In genomic region chr16:4717866-4718265, GRCm38 (mm10) we compare ENCODE assay signal across 7 mouse cellular contexts. TPM values are rescaled to one million over a fixed set of nuclear protein-coding genes. Genes with fewer than 3 reads are reported as not detected.
DNase-seq lines count a peak whose midpoint lies in the region; ATAC-seq and TF ChIP-seq lines count a peak whose summit lies in the region.

No protein-coding gene starts in this region.

- H3K9me3 ChIP-seq in lung, postnatal 0 days (ENCODE audit: low read length), result no peaks in the 10 kb centered on the region
- H3K9me3 ChIP-seq in forebrain, embryonic 14.5 days (replicated peaks; ENCODE audit: control insufficient read depth, low read length), result no peaks in the 10 kb centered on the region
- H3K9me3 ChIP-seq in limb, embryonic 15.5 days, result no peaks in the 10 kb centered on the region
- no peaks in the 10 kb centered on the region for H3K9me3 ChIP-seq in stomach, embryonic 15.5 days

- TF ChIP-seq EP300 in lung, postnatal 0 days (IDR thresholded peaks at IDR 0.05), result no peak

- TF ChIP-seq POLR2A in lung, adult 2 months (IDR thresholded peaks at IDR 0.05; ENCODE audit: borderline replicate concordance, extremely low read depth, low read depth, low read length), result no peak

- TF ChIP-seq CTCF in lung, postnatal 0 days (IDR thresholded peaks at IDR 0.05), result no peak
- no peak for TF ChIP-seq CTCF in lung, adult 2 months (IDR thresholded peaks at IDR 0.05; ENCODE audit: insufficient read depth, low read length)

- peak overlapping the region; percentile 80; the same call in 1 of the 2 replicates for H3K4me2 ChIP-seq in lung, postnatal 0 days (replicated peaks; ENCODE audit: low read depth, low read length)
- peak overlapping the region; percentile 60 for H3K4me2 ChIP-seq in forebrain, embryonic 14.5 days (ENCODE audit: low read length)
- peak overlapping the region; percentile 72 for H3K4me2 ChIP-seq in limb, embryonic 15.5 days
- peak overlapping the region; percentile 81 for H3K4me2 ChIP-seq in stomach, embryonic 15.5 days

- WGBS in lung, postnatal 0 days, result 50% methylated on average over 3 of the region's 3 CpGs
- WGBS in lung, adult 2 months, result 62% methylated on average over 3 of the region's 3 CpGs
- 53% methylated on average over 3 of the region's 3 CpGs for WGBS in forebrain, embryonic 14.5 days
- WGBS in limb, embryonic 15.5 days, result 52% methylated on average over 3 of the region's 3 CpGs
- 44% methylated on average over 3 of the region's 3 CpGs for WGBS in stomach, embryonic 15.5 days

- DNase-seq in lung, postnatal 0 days (ENCODE audit: low spot score), result no peak
- DNase-seq in lung, adult 2 months, result no peak
- DNase-seq in forebrain, embryonic 14.5 days (ENCODE audit: low spot score), result no peak
- DNase-seq in cerebellum, adult 9-11 months, result no peak
- no peak for DNase-seq in frontal cortex, postnatal 36 days (ENCODE audit: low spot score in 2 of 2)

- H3K27ac ChIP-seq in lung, postnatal 0 days (ENCODE audit: low read length), result no peak overlapping the region
- no peak overlapping the region for H3K27ac ChIP-seq in forebrain, embryonic 14.5 days (ENCODE audit: low read depth, low read length)
- H3K27ac ChIP-seq in limb, embryonic 15.5 days, result no peak overlapping the region
- no peak overlapping the region for H3K27ac ChIP-seq in stomach, embryonic 15.5 days

- H3K27me3 ChIP-seq in lung, postnatal 0 days (replicated peaks; ENCODE audit: insufficient read depth, low read length), result no peaks in the 10 kb centered on the region
- H3K27me3 ChIP-seq in forebrain, embryonic 14.5 days (replicated peaks; ENCODE audit: control insufficient read depth, insufficient read depth, low read length), result no peaks in the 10 kb centered on the region
- no peaks in the 10 kb centered on the region for H3K27me3 ChIP-seq in limb, embryonic 15.5 days
- no peaks in the 10 kb centered on the region for H3K27me3 ChIP-seq in stomach, embryonic 15.5 days (replicated peaks)

- no peak overlapping the region for H3K4me3 ChIP-seq in lung, postnatal 0 days (ENCODE audit: low read depth, low read length)
- H3K4me3 ChIP-seq in lung, adult 2 months (replicated peaks; ENCODE audit: extremely low read depth, low read depth, low read length), result no peak overlapping the region
- peak overlapping the region; percentile 68 for H3K4me3 ChIP-seq in forebrain, embryonic 14.5 days (ENCODE audit: low read depth, low read length)
- H3K4me3 ChIP-seq in limb, embryonic 15.5 days, result peak overlapping the region; percentile 61
- peak overlapping the region; percentile 63 for H3K4me3 ChIP-seq in stomach, embryonic 15.5 days (replicated peaks)

- H3K4me1 ChIP-seq in lung, postnatal 0 days (ENCODE audit: insufficient read depth, low read depth, low read length), result peaks cover 7% of the 10 kb centered on the region; the same call in 1 of the 2 replicates
- H3K4me1 ChIP-seq in lung, adult 2 months (ENCODE audit: control insufficient read depth, insufficient read depth, low read length), result no peaks in the 10 kb centered on the region; the same call in 1 of the 2 replicates
- H3K4me1 ChIP-seq in forebrain, embryonic 14.5 days (ENCODE audit: control insufficient read depth, insufficient read depth, low read length), result peaks cover 2% of the 10 kb centered on the region; the same call in 1 of the 2 replicates
- peaks cover 5% of the 10 kb centered on the region for H3K4me1 ChIP-seq in limb, embryonic 15.5 days
- H3K4me1 ChIP-seq in stomach, embryonic 15.5 days, result no peaks in the 10 kb centered on the region

- ATAC-seq in lung, postnatal 0 days, result no peak
- no peak for ATAC-seq in forebrain, embryonic 14.5 days
- no peak for ATAC-seq in limb, embryonic 15.5 days (ENCODE audit: insufficient number of reproducible peaks, low FRiP score, low TSS enrichment, low read depth)
- no peak for ATAC-seq in stomach, embryonic 15.5 days (ENCODE audit: insufficient read depth, low FRiP score, low read depth)

- H3K36me3 ChIP-seq in lung, postnatal 0 days (ENCODE audit: insufficient read depth, low read length), result no peaks in the 10 kb centered on the region
- H3K36me3 ChIP-seq in forebrain, embryonic 14.5 days (ENCODE audit: control insufficient read depth, insufficient read depth, low read length), result peaks cover 38% of the 10 kb centered on the region
- H3K36me3 ChIP-seq in limb, embryonic 15.5 days, result peaks cover 34% of the 10 kb centered on the region
- peaks cover 14% of the 10 kb centered on the region for H3K36me3 ChIP-seq in stomach, embryonic 15.5 days

- H3K9ac ChIP-seq in lung, postnatal 0 days (replicated peaks; ENCODE audit: low read depth), result no peak overlapping the region
- peak overlapping the region; percentile 82 for H3K9ac ChIP-seq in forebrain, embryonic 14.5 days (ENCODE audit: low read length)
- H3K9ac ChIP-seq in limb, embryonic 15.5 days, result no peak overlapping the region
- H3K9ac ChIP-seq in stomach, embryonic 15.5 days, result no peak overlapping the region

RNA-seq across cellular contexts. Expression of gene Nmral1, which starts 1.3 kb away (rescaled TPM):
- polyA plus RNA-seq in lung, postnatal 0 days (2015; fragmentation: Nextera tagmentation; extraction: Ambion mirVana), result 6.0 and 7.1 TPM in 2 replicates
- 4.4 and 5.2 TPM in 2 replicates for polyA plus RNA-seq in lung, adult 2 months (2012; rRNA removed)
- polyA plus RNA-seq in forebrain, embryonic 14.5 days (2014; fragmentation: Nextera tagmentation; extraction: Ambion mirVana), result 127 and 143 TPM in 2 replicates
- polyA plus RNA-seq in limb, embryonic 15.5 days (2015; fragmentation: Nextera tagmentation; extraction: Ambion mirVana), result 48.3 and 54.5 TPM in 2 replicates
- polyA plus RNA-seq in stomach, embryonic 15.5 days (2015; fragmentation: Nextera tagmentation; extraction: Ambion mirVana), result 52.6 and 63.4 TPM in 2 replicates

RNA-seq across cellular contexts. Expression of gene Hmox2, which starts 8.3 kb away (rescaled TPM):
- polyA plus RNA-seq in lung, postnatal 0 days (2015; fragmentation: Nextera tagmentation; extraction: Ambion mirVana), result 92.4 and 97.9 TPM in 2 replicates
- 21.3 and 32.1 TPM in 2 replicates for polyA plus RNA-seq in lung, adult 2 months (2012; rRNA removed)
- polyA plus RNA-seq in forebrain, embryonic 14.5 days (2014; fragmentation: Nextera tagmentation; extraction: Ambion mirVana), result 106 and 111 TPM in 2 replicates
- 99.6 and 106 TPM in 2 replicates for polyA plus RNA-seq in limb, embryonic 15.5 days (2015; fragmentation: Nextera tagmentation; extraction: Ambion mirVana)
- polyA plus RNA-seq in stomach, embryonic 15.5 days (2015; fragmentation: Nextera tagmentation; extraction: Ambion mirVana), result 86.1 and 89.4 TPM in 2 replicates

RNA-seq across cellular contexts. Expression of gene Coro7, which starts 38.3 kb away (rescaled TPM):
- polyA plus RNA-seq in lung, postnatal 0 days (2015; fragmentation: Nextera tagmentation; extraction: Ambion mirVana), result 8.7 and 9.0 TPM in 2 replicates
- 60.6 and 60.9 TPM in 2 replicates for polyA plus RNA-seq in lung, adult 2 months (2012; rRNA removed)
- polyA plus RNA-seq in forebrain, embryonic 14.5 days (2014; fragmentation: Nextera tagmentation; extraction: Ambion mirVana), result 9.2 and 18.3 TPM in 2 replicates
- 16.8 and 18.4 TPM in 2 replicates for polyA plus RNA-seq in limb, embryonic 15.5 days (2015; fragmentation: Nextera tagmentation; extraction: Ambion mirVana)
- 16.3 and 20.8 TPM in 2 replicates for polyA plus RNA-seq in stomach, embryonic 15.5 days (2015; fragmentation: Nextera tagmentation; extraction: Ambion mirVana)

Comparison
In these comparisons a context has a peak if more than half of its experiments do, and no peak if none do; other contexts are left out.
1. H3K4me3 ChIP-seq: peak in forebrain, embryonic 14.5 days (single experiment), limb, embryonic 15.5 days (single experiment) and stomach, embryonic 15.5 days (single experiment); none in lung, postnatal 0 days (single experiment) and lung, adult 2 months (single experiment).
2. Peak in every context shown above with its lines, with median percentiles within 50 percentile points of each other: H3K4me2 ChIP-seq.